Mouse (Mus musculus) adrenal gland, postnatal 14 days (tissue): ENCODE measurements around the gene Ccdc92b. TPM values are rescaled to one million over a fixed set of nuclear protein-coding genes. Genes with fewer than 3 reads are reported as not detected.

Experiments used
- DNase-seq: peaks from one replicate; pipeline ENCODE4 v3.0.0; 2021; ENCODE audit warnings: mixed read lengths
- total RNA-seq: library from RNA; stranded (reverse); gene quantifications from 2 replicates; pipeline ENCODE4 v1.2.3, GENCODE M21; 2021

Gene Ccdc92b
- total RNA-seq, 1 experiment from 2014 or later = 3.1 TPM

- no peak for DNase-seq
These were observed 8.0 kb upstream of the Ccdc92b start for GRCm38 (mm10) chr11:74611437-74611836.

- DNase-seq = no peak
These were observed 6.0 kb upstream of the Ccdc92b start for GRCm38 (mm10) chr11:74613428-74613827.

GRCm38 (mm10) chr11:74615571-74615970 is 3.8 kb upstream of the Ccdc92b start:
- no peak for DNase-seq

- DNase-seq = no peak
These were observed 523 bp downstream of the Ccdc92b start for GRCm38 (mm10) chr11:74619956-74620300.

- DNase-seq = no peak
These were observed 2.7 kb downstream of the Ccdc92b start for GRCm38 (mm10) chr11:74621974-74622669.

- DNase-seq = peak; percentile 74
These were observed 4.3 kb downstream of the Ccdc92b start for GRCm38 (mm10) chr11:74623693-74624092.

GRCm38 (mm10) chr11:74625333-74625732 is 5.9 kb downstream of the Ccdc92b start:
- no peak for DNase-seq

- DNase-seq = no peak
These were observed 8.1 kb downstream of the Ccdc92b start for GRCm38 (mm10) chr11:74627481-74627880.

- no peak for DNase-seq
These were observed 12.7 kb downstream of the Ccdc92b start for GRCm38 (mm10) chr11:74631880-74632789.

- peak; percentile 81 for DNase-seq
These were observed 15.3 kb downstream of the Ccdc92b start for GRCm38 (mm10) chr11:74634490-74635275.

GRCm38 (mm10) chr11:74637486-74637885 is 18.1 kb downstream of the Ccdc92b start:
- DNase-seq = no peak

- DNase-seq = peak; percentile 94
These were observed 18.8 kb downstream of the Ccdc92b start for GRCm38 (mm10) chr11:74637971-74638790.

- peak; percentile 36 for DNase-seq
These were observed 19.5 kb downstream of the Ccdc92b start for GRCm38 (mm10) chr11:74638791-74639411.

GRCm38 (mm10) chr11:74639628-74640027 is 20.2 kb downstream of the Ccdc92b start:
- no peak for DNase-seq

- DNase-seq = no peak
These were observed 28.6 kb downstream of the Ccdc92b start for GRCm38 (mm10) chr11:74647966-74648365.

GRCm38 (mm10) chr11:74648676-74649075 is 29.3 kb downstream of the Ccdc92b start:
- no peak for DNase-seq

- DNase-seq = peak; percentile 99
These were observed 29.8 kb downstream of the Ccdc92b start, which contains the start of gene Cluh for GRCm38 (mm10) chr11:74649095-74649646. TSS of gene Cluh (plus strand) at chr11:74649495.

- peak; percentile 80 for DNase-seq
These were observed 30.5 kb downstream of the Ccdc92b start for GRCm38 (mm10) chr11:74649647-74650551.

GRCm38 (mm10) chr11:74650576-74651100 is 31.2 kb downstream of the Ccdc92b start:
- DNase-seq = peak; percentile 45
